Mouse (Mus musculus) layer of hippocampus, adult 9-11 months (tissue): ENCODE measurements around the gene Lrrc46.

Experiments
- DNase-seq: peaks from one replicate; pipeline ENCODE4 v3.0.0; 2022

Gene Lrrc46

DNA sequence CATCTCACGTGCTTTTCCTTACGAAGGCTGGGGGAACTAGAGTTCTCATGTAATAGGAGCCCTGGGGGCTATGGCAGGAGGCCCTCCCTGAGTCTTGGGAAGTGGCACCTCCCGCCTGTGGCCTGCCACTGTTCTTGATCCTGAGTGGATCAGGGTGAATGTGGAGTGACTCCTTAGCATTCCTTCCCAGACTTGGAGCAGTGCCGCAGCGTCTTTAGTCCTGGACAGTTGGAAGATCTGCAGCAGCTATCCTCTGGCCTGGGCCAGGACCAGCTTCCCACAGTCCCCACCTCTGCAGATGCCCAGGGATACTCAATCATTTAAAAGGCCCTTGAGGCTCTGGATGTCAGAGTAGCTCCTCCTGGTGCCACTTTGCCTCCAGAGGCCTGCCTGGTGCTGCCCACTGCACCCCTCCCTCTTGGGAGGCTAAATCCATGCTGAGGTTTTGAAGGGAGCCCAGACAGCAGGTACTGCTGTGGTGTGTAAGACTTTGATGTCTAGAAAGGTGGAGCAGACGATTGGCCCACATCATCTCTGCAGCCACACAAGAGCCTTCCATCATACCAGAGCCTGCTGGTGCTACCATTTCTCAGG is 8.4 kb upstream of the Lrrc46 start:
- no peak for DNase-seq

DNA sequence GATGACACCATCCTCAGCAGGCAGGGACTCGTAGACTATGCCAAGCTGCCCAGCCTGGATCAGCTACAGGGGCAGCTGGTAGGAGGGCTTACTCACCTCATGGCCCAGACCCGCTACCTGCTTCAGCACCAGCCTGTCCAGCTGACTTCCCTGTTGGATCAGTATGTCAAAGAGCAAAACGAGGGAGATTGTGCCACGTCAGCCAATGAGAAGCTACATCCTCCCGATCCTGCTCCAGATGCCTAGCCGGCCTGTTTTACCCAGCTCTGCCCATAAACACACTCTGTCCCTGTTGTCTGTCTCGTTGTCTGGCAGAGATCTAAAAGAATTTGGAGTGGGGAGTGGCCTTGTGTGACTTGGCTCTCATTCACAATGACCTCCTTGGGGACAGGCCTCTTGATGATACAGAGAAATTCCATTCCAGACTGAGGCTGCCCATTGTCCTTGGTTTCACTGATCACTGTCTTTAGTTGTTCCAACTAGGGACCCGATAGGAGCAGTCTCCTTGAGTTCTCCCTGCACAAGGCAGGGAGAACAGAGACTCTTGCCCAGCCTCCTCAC is 7.0 kb upstream of the Lrrc46 start:
- no peak for DNase-seq

DNA sequence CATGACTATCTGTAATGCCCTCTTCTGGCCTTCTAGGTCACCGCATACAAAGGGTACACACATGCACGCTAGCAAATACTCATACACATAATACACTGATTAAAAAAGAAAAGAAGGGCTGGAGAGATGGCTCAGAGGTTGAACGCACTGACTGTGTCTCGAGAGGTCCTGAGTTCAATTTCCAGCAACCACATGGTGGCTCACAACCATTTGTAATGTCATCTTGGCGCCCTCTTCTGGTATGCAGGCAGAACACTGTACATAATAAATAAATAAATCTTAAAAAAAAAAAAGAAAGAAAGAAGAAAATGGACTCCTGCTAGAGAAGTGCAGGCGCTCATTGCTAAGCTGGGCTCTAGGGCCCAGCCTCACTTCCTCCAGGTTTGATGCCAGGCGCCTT is 4.7 kb upstream of the Lrrc46 start:
- DNase-seq: no peak

DNA sequence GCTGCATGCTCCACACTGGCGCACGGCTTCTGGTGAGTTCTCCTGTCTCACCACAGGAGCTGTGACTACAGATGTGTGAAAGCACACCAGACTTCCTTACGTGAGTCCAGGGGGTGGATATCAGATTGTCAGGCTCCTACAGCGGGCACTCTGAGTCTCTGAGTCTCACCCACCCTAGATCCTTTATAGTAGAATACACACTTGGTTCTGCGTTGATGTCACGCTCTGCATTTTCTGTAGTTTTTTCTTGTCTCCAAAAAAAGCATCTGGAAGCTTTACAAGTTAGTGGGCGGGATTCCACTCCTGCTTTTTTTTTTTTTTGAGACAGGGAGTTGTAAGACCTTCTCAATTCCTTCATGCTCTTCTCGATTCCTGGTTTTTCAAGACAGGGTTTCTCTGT is 3.7 kb upstream of the Lrrc46 start:
- no peak for DNase-seq

DNA sequence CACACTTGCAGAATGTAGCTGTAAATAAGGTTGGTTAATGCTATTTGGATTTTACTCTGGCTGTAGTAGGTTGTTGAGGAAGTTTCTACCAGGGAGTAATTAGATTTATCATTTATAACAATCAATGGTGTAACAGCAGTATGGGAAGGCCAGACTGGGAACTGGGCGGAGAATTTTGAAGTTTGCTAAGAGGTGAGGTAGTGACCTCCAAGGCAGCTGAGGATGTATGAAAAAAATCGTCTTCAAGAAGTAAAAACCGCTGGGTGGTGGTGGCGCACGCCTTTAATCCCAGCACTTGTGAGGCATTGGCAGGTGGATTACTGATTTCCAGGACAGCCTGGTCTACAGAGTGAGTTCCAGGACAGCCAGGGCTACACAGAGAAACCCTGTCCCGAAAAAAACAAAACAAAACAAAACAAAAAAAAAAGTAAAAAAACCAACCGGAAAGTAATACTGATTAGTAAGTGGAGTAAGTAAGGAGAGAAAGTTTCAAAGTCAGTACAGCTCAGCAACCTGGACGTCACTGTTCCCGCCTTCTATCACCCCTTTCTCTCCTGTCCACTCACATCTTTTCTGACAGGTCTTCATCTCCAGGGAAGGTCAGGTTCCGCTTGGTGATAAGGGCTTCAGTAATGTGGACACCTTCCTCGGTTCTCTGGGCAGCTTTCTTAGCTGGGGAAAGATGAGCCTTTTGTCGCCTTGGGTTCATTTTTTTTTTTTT is 746 bp downstream of the Lrrc46 start:
- no peak for DNase-seq

DNA sequence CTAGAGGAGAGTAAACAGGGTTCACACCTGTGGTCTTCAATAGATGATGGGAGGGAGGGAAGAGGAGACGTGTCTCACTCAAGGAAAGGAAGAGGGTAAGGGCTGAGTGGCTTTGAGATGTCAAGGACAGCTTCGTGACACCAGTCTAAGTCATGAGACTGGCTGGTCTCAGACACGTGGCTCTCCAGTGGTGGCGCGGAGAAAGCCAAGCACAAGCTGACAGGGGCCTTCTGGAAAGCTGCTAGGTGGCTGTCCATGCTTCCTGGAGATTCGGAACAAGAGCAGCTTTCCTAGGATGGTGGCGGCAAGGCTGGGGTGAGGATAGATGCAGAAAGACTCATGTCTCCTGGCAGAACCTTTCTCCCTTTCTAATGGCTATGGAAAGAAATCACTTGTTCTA is 2.3 kb downstream of the Lrrc46 start:
- no peak for DNase-seq

DNA sequence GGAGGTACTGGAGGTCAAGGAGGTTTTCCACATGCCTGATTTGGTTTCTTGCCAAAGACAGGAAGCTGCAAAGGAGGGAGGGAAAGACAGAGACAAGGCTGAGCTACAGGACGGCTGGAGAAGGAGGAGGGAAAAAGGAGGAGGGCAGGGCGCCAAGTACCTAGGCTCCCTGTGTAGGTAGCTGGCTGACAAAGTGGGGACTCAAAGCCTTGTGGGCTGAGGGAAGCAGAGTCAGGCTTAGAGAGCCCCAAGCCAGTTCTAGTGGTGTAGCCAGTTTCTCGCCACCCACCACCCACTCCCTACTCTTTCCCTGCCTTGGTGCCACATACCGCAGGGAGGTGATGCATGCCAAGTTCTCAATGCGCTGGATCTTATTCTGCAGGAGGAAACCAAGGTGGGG is 5.1 kb downstream of the Lrrc46 start:
- no peak for DNase-seq

DNA sequence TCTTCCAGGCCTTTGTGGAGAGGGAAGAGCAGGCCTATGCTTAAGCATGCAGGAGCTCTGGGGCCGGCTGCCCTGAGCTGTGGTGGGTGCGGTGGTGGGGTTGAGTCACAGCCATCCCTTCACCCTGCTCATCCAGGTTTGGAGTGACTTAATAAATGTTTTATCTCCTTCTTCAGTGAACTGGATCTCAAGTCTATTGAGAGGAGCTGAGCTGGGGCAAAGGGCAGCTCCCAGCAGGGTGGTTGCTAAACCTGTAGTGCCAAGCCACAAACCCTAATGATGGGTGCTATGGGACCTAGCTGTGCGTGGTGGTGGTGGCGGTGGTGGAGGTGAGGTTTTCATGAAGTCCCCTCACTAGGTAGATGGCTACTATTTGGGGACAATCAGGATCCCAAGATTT is 7.4 kb downstream of the Lrrc46 start:
- DNase-seq: no peak

DNA sequence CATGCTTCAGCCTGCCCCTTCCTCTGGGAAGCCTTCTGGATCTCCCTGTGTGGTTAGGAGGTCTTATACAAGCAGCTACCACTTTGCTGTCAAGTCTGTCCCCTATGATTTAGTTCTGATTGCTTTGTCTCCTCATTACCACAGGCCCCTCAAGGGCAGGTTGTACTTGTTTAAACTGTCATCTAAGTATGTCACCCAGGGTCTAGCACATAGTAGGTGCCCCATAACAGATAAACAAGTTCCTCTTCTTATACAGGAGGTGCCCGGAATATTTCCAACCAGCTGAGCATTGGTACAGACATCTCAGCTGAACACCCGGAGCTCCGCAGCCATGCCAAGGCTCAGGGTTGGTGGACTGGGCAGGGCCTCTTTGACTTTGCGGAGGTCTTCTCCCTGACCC is 8.7 kb downstream of the Lrrc46 start:
- DNase-seq: no peak

DNA sequence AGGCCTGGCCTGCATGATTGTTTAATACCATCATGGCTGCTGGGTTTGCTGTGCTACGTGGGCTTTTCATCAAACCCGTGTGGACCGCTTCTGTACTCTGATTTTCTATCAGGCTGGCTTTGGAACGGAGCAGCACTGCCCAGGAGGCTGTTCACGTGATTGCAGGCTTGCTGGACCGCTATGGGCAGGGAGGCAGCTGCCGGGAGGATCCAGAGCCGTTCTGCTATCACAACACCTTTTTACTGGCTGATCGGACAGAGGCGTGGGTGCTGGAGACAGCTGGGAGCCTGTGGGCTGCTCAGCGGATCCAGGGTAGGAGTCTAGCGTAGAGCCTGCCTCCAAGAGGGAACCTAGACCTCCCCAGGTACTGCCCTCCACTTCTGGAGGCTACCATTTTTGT is 9.2 kb downstream of the Lrrc46 start:
- no peak for DNase-seq

DNA sequence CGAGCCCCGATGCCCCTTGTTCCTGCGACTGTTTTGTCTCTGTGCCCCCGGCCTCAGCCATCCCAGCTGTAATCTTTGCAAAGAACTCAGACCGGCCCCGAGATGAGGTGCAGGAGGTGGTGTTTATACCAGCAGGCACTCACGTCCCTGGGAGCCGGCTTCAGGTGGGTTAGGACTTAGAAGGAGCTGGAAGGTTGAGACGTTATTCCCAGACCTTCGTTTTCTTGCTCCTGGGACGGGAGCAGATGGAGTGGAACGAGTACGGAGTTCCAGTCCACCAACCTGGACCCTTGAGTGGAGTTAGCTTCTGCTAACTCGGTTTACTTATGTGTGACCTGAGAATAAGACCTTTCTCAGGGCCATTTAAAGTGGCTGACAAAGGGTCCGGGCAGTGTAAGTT is 10.8 kb downstream of the Lrrc46 start:
- DNase-seq: no peak

DNA sequence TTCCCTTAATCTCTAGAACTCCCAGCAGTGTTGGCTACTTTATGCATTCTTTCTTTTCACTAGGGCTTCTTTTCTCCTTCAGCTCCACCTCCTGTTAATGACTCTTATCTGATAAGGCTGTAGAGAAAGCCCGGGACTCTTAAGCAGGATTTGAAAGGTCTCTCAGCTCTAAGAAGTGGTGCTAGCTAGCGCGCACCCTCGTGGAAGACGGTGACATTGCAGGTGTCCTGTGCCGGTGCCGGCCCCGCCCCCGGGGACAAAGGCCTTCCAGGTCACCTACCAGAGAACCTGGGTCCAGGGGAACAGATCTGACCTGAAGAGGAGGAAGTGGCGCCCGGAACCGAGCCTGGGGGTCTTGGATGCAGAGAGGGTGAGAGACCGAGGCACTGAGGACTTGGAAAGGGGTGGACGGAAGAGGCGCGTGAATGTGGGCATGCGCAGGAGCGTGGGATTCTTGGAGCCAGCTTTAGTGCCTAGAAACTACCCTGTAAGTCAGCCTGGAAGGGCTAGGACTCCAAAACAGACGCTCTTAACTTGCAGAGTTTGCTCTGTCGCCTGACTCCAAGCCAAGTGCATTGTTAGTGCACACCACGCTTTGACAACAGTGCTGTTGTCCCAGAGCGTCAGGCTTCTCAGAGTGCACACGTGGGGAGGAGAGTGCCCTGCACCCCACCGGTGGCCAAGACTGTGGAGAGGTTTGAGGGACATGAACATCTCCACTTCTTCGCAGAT is 11.4 kb downstream of the Lrrc46 start, which contains the start of gene Scrn2:
Scrn2 (plus strand) TSS at position 253 of the 732 bp plus-strand sequence.
- peak; percentile 60 for DNase-seq

DNA sequence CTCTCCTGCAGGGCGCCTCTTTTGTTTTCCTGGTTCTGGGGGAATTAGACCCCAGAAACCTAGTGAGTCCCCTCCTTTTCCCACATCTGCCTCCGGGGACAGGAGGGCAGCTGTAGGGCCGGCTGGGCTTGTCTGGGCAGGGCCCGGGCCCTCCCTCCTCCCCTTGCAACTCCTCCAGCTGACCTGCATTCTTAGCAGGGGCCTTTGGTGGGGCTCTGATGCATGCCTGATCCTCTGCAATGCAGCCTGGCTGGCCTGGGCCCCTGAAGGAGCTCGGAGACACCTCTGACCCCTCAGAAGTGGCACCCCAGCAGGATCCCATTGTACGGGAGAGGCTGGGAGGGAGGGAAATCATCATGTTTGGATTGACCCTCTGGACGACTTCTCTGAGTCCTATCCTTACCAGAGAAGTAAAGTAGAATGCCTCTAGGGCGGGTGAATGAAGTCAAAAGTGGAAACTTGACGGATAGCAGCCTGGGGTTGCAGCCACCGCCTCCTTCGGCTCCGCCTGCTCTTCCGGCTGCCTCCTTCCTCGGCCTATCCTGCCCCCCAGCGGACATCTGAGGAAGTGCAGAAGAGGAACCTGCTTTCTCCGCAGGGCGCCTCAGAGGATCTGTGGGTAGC is 15.4 kb downstream of the Lrrc46 start:
- DNase-seq: peak; percentile 80

DNA sequence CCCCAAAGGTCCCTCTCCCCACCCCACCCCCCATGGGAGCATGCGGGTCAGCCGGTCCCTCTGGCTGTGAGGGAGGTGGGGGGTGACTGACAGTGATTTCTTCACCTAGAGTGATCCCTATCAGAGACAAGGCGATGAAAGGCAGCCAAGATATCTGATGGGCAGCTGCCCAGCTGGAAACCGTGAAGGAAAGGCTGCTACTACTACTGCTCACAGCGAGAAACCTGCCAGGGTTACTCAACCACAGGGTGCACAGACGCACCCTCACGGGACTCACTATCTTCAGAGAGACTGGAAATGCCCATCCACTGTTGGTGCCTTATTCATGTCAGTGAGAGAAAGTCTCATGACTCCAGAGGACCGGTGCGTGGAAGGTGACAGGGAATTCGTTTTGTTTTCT is 16.2 kb downstream of the Lrrc46 start:
- no peak for DNase-seq

DNA sequence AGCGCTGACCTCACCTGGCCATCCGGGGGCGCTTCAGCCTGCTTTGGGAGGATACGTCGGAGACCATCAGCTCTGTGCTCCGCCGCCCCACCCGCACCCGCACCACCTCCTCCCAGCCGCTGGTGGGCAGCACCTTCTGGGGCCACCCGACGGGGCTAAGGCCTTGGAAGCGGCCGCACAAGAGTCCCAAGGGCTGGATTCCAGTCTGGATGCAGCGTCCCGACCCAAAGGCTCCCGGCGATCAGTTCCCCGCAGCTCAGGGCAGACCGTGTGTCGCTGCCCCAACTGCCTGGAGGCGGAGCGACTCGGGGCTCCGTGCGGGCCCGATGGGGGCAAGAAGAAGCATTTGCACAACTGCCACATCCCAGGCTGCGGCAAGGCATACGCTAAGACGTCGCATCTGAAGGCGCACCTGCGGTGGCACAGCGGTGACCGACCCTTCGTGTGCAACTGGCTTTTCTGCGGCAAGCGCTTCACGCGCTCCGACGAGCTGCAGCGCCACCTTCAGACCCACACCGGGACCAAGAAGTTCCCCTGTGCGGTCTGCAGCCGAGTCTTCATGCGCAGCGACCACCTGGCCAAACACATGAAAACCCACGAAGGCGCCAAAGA is 19.2 kb downstream of the Lrrc46 start:
- peak; percentile 39 for DNase-seq

DNA sequence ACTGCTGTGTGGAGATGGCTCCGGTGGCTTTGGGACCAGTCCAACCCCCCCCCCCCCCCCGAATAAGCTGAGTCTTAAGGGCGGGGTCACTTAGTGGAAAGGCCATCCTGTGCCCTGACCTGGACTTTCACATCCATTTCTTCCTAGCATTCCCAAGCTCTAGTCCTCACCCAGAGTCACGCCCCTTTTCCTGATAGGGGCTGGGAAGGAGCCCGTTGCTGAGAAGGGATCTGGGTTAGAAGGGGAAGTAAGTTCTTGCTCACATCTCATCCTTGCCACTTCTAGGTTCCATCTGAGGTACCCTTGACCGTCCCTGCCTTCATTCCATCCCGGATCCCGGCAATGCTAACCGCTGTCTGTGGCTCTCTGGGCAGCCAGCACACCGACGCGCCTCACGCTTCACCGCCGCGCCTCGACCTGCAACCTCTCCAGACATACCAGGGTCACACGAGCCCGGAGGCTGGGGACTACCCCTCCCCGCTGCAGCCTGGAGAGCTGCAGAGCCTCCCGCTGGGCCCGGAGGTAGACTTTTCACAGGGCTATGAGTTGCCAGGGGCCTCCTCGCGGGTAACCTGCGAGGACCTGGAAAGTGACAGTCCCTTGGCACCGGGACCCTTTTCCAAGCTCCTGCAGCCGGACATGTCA is 20.0 kb downstream of the Lrrc46 start:
- DNase-seq: no peak

DNA sequence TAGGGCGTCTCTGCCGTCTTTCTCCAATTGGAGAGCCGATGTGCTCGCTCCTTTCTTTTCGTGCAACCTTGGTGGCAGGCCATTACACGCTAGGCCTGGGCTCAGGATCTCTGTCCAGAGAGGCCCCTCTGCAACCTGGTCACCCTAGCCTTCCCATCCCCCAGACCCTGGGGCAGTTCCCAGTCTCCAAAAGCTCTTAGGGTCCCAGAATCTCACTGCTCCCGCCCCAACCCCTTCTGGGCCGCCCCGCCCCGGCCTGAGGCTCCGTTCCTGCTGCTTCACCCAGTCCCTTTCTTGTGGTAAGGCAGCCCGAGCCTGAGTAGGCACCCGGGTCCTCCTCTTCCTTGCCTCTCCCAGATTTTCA is 21.9 kb downstream of the Lrrc46 start:
- no peak for DNase-seq

DNA sequence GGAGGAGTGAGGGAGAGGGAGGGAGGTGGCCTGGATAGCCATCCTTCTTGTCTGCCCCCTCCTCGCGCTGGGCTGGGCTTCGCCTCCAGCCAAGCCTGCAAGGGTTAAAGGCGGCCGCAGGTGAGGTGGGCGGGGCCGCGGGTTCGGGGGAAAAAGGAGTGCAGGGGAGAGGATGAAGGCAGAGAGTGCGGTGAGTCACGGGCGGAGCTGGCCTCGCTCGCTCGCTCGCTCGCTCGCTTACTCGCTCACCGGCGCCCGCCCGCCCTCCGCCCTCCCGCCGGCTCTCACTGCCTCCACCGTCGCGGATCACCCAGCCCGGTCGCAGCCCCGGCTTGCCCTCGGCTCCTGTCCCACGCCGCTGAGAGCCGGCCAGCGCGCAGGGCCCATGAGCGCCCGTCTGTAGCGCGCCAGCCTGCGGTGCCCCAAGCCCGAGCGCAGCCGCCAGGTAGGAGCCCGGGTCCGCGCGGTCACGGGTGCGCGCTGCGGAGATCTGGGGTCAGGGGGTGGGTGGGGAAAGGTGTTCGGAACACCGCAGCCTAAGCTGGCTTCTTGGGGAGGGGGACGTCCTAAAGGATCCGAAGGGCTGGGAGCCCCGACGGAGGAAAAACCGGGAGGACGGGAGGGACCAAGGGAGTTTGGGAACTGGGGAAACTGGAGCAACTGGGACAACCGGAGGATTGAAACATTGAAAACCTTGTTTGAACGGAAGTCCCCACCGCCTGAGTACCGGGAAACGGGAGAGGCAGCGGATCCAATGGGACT is 22.4 kb downstream of the Lrrc46 start:
- DNase-seq: no peak

DNA sequence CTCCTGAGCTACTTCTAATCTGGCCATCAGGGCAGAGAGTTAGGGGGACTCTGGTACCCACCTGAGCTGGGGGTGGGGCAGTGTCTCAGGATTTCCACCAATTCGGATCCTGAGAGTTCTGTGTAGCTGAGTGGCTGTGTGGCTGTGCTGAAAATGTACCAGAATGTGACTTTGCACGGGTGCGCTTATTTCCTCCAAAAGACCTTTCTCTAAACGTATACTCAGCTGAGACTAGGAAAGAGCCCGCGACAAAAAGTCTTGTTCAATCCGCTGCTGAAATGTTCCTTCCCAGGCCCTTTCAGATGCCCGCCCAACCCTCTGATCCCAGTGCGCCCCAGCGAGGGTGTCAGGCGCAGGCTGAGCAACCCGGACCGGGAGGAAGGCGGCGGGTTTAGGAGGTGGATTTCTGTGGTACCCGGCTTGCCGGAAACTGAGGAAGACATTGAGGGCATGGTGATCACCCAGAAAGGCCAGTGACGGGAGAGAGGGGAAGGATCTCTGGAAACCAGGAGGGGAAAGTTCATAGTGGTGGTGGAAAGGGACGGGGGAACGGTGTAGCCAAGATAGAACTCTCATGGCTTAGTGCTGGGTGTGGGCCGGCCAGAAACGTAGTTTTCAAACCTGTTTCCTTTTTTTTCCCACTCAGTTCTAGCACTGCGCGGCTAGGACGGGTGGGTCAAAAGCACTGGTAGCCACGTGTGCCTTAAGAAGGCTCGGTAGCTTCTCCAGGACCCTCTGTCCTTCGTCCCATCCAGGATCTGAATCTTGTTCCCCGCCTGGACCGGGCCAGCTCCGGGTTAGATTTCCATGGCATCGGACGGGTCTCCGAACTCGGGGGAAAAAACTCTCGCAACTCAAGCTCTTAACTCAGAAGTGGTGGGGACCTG is 23.3 kb downstream of the Lrrc46 start:
- no peak for DNase-seq

DNA sequence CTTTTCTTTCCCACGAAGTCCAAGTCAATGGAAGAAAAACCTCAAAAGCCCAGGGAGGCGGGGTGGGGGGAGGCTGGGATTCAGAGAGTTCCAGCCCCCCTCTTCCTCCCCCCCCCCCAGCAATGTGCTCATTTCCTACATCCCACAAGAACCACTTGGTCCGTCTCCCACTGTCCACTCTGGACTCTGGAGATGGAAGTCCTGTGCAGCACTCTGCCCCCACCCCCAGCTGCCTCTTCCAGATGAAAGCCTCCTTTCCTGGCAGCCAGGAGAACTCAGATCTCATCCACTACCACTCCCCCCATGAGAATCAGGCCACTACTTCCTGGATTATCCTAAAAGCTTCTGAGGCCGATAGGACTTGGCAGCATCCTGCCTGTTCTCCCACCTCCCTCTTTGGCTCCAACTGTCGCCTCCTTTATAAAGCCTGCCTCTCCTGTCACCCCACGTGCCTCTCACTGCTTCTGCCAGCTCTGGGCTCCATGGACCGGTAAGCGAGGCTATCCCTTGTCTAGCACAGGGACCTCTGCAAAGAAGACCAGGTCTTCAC is 28.0 kb downstream of the Lrrc46 start, which contains the start of gene Sp6:
Sp6 (plus strand) TSS at position 274 of the 550 bp plus-strand sequence.
- DNase-seq: no peak
